Mouse (Mus musculus): Measurements from ENCODE around the gene Rpl11.

GRCm38 (mm10) chr4:136091346-136091745 is 38.1 kb upstream of the Rpl11 start:
- TF ChIP-seq POLR2A (IDR thresholded peaks at IDR 0.05; ENCODE audit: low read depth, low read length) = no peak
- TF ChIP-seq CTCF (IDR thresholded peaks at IDR 0.05; ENCODE audit: extremely low read depth, insufficient read length, insufficient replicate concordance, low read depth, low read length) = no peak
